In the genomic region with DNA sequence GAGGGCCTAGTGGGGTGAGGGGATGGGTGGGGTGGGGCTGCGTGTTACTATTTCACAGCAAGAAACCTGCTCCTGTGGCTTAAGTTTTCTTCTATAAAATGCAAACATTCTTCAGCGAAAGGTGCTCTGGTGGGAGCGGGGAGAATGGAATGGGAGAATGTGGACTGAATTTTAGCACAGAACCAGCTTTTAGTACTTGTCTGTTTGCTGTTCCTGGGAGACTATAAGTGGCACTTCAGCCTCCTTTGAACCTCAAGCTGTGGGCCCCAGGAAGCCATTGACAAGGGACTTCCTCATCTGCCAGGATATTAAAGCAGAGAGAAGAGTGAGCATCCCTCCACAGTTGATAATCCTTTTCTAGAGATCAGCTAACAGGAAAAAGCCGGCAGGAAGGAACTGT, we compare ENCODE assay signal across 28 mouse cellular contexts.
DNase-seq lines count a peak whose midpoint lies in the region; ATAC-seq and TF ChIP-seq lines count a peak whose summit lies in the region.
"Had no signal": no experiment of that assay in that cellular context is flagged by ENCODE, and none has a peak within 500 bp of the region (broad histone marks: within the 10 kb centered on the region; RNA-seq: fewer than 3 reads in every experiment).

No protein-coding gene starts in this region.

- H3K4me3 ChIP-seq in heart, embryonic 10.5 days, result no peak overlapping the region
- H3K4me3 ChIP-seq in layer of hippocampus, adult 2 months, result no peak overlapping the region
- H3K4me3 ChIP-seq in midbrain, embryonic 10.5 days, result no peak overlapping the region
- H3K4me3 ChIP-seq in midbrain, embryonic 15.5 days, result no peak overlapping the region
- H3K4me3 ChIP-seq: embryonic facial prominence, embryonic 12.5 days; heart, embryonic 12.5 days; liver, embryonic 12.5 days; midbrain, embryonic 12.5 days; stomach, embryonic 15.5 days had no signal

- no peaks in the 10 kb centered on the region for H3K36me3 ChIP-seq in heart, embryonic 10.5 days
- H3K36me3 ChIP-seq in midbrain, embryonic 10.5 days, result no peaks in the 10 kb centered on the region
- H3K36me3 ChIP-seq in midbrain, embryonic 15.5 days (replicated peaks), result no peaks in the 10 kb centered on the region
- H3K36me3 ChIP-seq: embryonic facial prominence, embryonic 12.5 days; heart, embryonic 12.5 days; liver, embryonic 12.5 days; midbrain, embryonic 12.5 days; stomach, embryonic 15.5 days had no signal

- TF ChIP-seq CTCF in layer of hippocampus, adult 2 months (conservative IDR thresholded peaks at IDR 0.05), result no peak
- no peak for TF ChIP-seq CTCF in brain, embryonic 14.5 days (IDR thresholded peaks at IDR 0.05; ENCODE audit: borderline replicate concordance, extremely low read depth, insufficient read depth, insufficient read length)

- no peaks in the 10 kb centered on the region for H3K9me3 ChIP-seq in heart, embryonic 10.5 days
- H3K9me3 ChIP-seq in midbrain, embryonic 10.5 days (replicated peaks), result no peaks in the 10 kb centered on the region
- no peaks in the 10 kb centered on the region for H3K9me3 ChIP-seq in midbrain, embryonic 15.5 days
- H3K9me3 ChIP-seq: embryonic facial prominence, embryonic 12.5 days; heart, embryonic 12.5 days; liver, embryonic 12.5 days; midbrain, embryonic 12.5 days; stomach, embryonic 15.5 days had no signal

- H3K4me1 ChIP-seq in heart, embryonic 10.5 days, result peaks cover 26% of the 10 kb centered on the region
- H3K4me1 ChIP-seq in midbrain, embryonic 10.5 days, result peaks cover 21% of the 10 kb centered on the region
- H3K4me1 ChIP-seq in midbrain, embryonic 15.5 days, result no peaks in the 10 kb centered on the region; the same call in 1 of the 2 replicates
- H3K4me1 ChIP-seq: embryonic facial prominence, embryonic 12.5 days; liver, embryonic 12.5 days; stomach, embryonic 15.5 days had no signal

- H3K9ac ChIP-seq in midbrain, embryonic 15.5 days, result no peak overlapping the region
- H3K9ac ChIP-seq: embryonic facial prominence, embryonic 12.5 days; heart, embryonic 12.5 days; liver, embryonic 12.5 days; liver, postnatal 0 days; midbrain, embryonic 12.5 days; stomach, embryonic 15.5 days had no signal

- H3K27ac ChIP-seq in heart, embryonic 10.5 days, result peak overlapping the region; percentile 38
- H3K27ac ChIP-seq in layer of hippocampus, adult 2 months, result peak overlapping the region; percentile 28; the same call in 1 of the 2 replicates
- H3K27ac ChIP-seq in midbrain, embryonic 10.5 days (replicated peaks), result peak overlapping the region; percentile 53
- H3K27ac ChIP-seq in midbrain, embryonic 15.5 days, result no peak overlapping the region
- H3K27ac ChIP-seq: embryonic facial prominence, embryonic 12.5 days; liver, embryonic 12.5 days; midbrain, embryonic 12.5 days; stomach, embryonic 15.5 days had no signal

- no peak for ATAC-seq in midbrain, embryonic 15.5 days (replicated peaks)
- ATAC-seq in granulocyte monocyte progenitor cell, adult 5-6 weeks (replicated peaks; ENCODE audit: poor library complexity, severe bottlenecking), result no peak
- ATAC-seq: hindbrain, embryonic 16.5 days; intestine, embryonic 16.5 days; liver, embryonic 12.5 days; Patski had no signal

- H3K4me2 ChIP-seq in midbrain, embryonic 15.5 days, result no peak overlapping the region
- H3K4me2 ChIP-seq: embryonic facial prominence, embryonic 12.5 days; heart, embryonic 12.5 days; liver, embryonic 12.5 days; midbrain, embryonic 12.5 days; stomach, embryonic 15.5 days had no signal

- H3K27me3 ChIP-seq in heart, embryonic 10.5 days (ENCODE audit: insufficient read depth, poor library complexity, severe bottlenecking), result no peaks in the 10 kb centered on the region
- H3K27me3 ChIP-seq in midbrain, embryonic 10.5 days (ENCODE audit: low read depth, poor library complexity, severe bottlenecking), result no peaks in the 10 kb centered on the region
- H3K27me3 ChIP-seq in midbrain, embryonic 15.5 days (replicated peaks), result no peaks in the 10 kb centered on the region
- H3K27me3 ChIP-seq: embryonic facial prominence, embryonic 12.5 days; heart, embryonic 12.5 days; midbrain, embryonic 12.5 days; Patski; stomach, embryonic 15.5 days had no signal

- DNase-seq in heart, embryonic 10.5 days (ENCODE audit: low spot score), result no peak
- no peak for DNase-seq in heart, adult 18-20 months
- no peak for DNase-seq in layer of hippocampus, adult 2 months (ENCODE audit: low spot score in 2 of 2)
- DNase-seq in layer of hippocampus, postnatal 10 days (ENCODE audit: low spot score in 2 of 2), result no peak
- DNase-seq in midbrain, embryonic 10.5 days (ENCODE audit: low spot score), result no peak
- peak; percentile 15 for DNase-seq in brain, embryonic 14.5 days (ENCODE audit: low read depth)
- DNase-seq: adrenal gland, postnatal 10 days; cerebellum, adult 11 months; cerebellum, adult 9-10 months; cerebellum, postnatal 36 days; gastrocnemius, postnatal 10 days; heart, postnatal 10 days; kidney, postnatal 36 days; layer of hippocampus, postnatal 36 days; left cerebral cortex, postnatal 4 days; liver, postnatal 0 days; right cerebral cortex, postnatal 25 days; thymus, postnatal 25 days had no signal

- TF ChIP-seq POLR2A in brain, embryonic 14.5 days (IDR thresholded peaks at IDR 0.05; ENCODE audit: borderline replicate concordance, extremely low read depth, insufficient read depth, insufficient read length, poor library complexity, severe bottlenecking), result no peak

- whole genome bisulfite sequencing in heart, embryonic 10.5 days, result 53% methylated on average over 4 of the region's 4 CpGs
- WGBS in midbrain, embryonic 10.5 days, result 59% methylated on average over 4 of the region's 4 CpGs
- WGBS in midbrain, embryonic 15.5 days, result 50% methylated on average over 4 of the region's 4 CpGs
